Mouse (Mus musculus): Measurements from ENCODE around the gene Olfr750.

The Olfr750 gene

DNA sequence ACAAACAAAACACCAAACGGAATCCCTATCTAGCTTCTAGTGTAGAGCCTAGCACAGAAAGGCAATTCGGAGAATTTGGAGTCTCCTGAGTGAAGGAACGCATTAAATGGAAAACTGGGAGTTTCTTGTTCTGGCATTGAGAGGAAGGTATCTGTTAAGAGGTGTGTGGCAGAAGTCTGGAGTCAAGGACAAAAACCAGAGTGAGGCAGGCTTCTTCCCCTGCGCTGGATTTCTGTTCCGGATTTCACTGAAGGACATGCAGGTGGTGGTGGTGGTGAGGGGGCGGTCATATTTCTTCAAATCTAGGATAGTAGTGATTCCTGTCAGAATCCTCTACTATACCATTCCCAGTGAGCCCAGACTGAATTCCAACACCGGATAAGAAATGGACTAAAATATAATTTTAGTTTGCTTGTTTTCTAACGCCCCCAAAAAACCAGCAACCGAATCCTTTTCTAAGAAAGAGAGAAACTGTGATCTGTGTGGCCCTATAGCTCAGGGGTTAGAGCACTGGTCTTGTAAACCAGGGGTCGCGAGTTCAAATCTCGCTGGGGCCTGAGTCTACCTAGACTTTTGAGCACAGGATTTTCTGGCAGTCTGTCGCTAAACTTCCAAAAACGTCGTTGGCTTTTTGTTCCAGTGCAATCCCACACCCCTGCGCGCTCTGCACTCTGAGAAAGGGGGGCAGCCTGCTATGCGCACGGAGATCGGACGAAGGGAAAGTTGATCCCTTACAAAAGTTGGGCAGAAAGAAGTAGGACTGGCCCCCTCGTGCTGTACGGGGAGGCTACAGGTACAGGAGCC, 14.1 kb upstream of the Olfr750 start:
- DNase-seq (ENCODE audit: low spot score in 2 of 2) = peak; percentile 78 to 81

DNA sequence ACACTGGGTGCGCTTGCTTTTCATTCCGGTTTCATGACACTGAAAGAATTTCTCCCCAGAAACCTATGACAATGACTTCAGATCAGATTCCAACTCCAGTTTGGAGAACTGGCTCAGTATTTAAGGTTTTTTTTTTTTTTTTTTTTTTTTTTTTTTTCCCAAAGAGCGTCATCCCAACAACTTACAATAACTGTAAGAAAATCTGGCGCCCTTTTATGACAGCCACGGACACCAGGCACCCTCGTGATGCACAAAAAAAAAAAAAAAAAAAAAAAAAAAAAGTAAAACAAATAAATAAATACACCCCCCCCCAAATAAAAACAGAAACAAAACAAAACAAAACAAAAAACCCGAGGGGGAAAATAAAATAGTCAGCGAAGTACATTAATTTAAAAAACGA, 13.5 kb upstream of the Olfr750 start:
- no peak for DNase-seq (ENCODE audit: low spot score in 2 of 2)

DNA sequence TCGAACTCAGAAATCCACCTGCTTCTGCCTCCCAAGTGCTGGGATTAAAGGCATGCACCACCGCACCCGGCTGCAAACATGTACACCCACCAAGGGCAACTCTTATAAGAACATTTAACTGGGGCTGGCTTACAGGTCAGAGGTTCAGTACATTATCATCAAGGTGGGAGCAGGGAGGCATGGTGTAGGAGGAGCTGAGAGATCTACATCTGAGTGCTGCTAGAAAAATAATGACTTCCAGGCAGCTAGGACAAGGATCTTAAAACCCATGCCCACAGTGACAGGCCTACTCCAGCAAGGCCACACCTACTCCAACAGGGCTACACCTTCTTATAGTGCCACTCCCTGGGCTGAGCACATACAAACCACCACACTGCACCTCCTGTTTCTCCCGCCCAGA, 11.7 kb upstream of the Olfr750 start:
- DNase-seq (ENCODE audit: low spot score in 2 of 2) = no peak

- DNase-seq (ENCODE audit: low spot score in 2 of 2) = no peak
Observed at GRCm38 (mm10) chr14:51085086-51085485, 10.9 kb upstream of the Olfr750 start.

GRCm38 (mm10) chr14:51083805-51084204, 9.6 kb upstream of the Olfr750 start:
- DNase-seq (ENCODE audit: low spot score in 2 of 2) = no peak

DNA sequence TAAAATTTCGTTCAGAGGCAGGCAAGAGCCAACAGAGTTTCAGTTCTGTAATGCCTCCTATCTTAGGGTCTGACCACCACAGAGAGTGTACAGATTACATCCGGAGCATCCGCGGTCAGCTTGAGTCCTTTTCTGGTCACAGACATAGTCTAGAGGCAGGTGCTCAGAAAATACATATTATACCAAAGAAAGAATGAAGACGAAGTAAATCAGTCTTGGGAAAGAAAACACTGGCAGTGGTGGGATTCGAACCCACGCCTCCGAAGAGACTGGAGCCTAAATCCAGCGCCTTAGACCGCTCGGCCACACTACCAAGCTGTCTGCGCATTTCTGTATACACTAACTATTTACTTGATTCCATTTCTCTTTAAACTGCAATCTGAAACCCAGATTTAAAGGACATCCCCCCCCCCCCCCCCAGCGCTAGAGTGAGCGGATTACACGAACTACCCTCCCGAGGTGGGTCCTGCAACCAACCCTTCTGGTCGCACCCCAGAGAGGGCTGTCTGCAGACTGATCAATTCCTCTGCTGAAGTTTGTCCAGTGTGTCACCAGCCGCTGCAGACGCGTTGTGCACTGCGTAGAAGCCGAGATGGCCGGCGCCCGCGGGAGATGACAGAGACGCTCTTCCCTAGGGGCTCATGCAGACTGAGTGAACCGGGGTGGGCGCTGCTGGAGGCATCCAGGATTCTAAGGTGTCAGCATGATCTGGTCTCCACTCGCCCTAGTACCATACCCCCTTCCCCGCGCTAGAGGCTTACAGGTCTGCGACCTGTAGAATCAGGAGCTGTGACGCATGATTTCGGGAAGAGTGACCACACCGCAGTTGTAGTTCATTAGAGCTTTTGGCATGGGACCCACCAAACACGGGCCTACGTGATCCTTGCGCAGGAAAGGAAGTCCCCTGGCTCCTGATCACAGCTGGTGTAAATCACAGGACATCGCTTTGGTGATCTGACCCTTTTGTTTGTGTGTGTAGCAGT, 8.7 kb upstream of the Olfr750 start:
- peak; percentile 39 to 59 for DNase-seq (ENCODE audit: low spot score in 2 of 2)

GRCm38 (mm10) chr14:51081035-51081434, 6.8 kb upstream of the Olfr750 start:
- no peak for DNase-seq (ENCODE audit: low spot score in 2 of 2)

DNA sequence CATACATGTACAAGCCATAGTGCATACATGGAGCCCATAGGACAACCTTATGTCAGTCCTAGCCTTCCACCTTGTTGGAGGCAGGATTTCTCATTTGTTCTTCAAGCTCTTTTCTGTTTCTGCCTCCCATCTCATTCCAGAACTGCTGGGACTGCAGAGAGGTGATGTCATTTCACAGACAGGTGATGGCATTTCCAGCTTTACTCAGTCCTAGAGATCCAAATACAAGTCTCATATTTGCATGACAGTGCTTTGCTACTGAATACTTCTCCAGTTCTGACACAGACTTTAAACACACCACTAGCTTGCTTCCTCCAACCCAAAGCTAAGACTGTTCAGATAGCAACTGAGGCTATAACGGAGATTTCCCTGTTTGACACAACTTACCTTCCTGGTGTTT, 4.9 kb upstream of the Olfr750 start:
- DNase-seq (ENCODE audit: low spot score in 2 of 2) = no peak

DNA sequence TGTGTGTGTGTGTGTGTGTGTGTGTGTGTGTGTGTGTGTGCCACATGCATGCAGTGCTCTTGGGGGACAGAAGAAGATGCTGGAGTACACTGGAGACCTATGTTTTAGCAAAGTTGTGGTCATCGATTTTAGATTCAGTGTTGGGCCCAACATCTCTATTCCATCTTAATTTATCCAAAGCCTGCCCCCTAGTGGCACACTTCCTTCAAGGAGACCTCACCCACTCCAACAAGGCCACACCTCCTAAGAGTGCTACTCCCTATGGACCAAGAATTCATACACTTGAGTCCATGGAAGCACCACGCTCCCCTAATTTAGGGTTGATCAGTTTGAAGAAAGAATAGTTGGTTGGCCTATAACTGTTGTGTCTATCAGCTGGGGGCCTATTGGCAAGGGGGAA, 4.6 kb downstream of the Olfr750 start:
- no peak for DNase-seq (ENCODE audit: low spot score in 2 of 2)

- no peak for DNase-seq (ENCODE audit: low spot score in 2 of 2)
Observed at GRCm38 (mm10) chr14:51068956-51069355, 5.3 kb downstream of the Olfr750 start.

DNA sequence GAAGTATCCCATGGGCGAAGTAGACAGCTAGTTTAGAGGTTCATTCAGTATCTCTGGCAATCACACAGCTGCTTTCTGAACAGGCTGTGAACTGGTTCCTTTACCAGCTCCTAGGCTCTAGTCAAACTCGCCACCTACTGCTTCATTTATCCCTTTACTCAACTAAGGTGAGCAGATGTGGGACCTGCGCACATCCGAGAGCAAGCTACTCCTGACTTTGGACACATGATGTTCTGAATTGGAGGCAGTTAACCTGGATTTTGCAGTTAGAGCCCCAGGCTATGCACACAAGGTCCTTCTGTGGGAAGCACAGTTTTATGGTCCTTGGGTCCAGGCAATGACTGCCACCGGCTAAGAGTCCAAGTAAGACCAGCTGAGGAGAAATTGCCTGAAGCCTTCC, 13.5 kb downstream of the Olfr750 start:
- DNase-seq (ENCODE audit: low spot score in 2 of 2) = no peak

GRCm38 (mm10) chr14:51057401-51057831, 16.8 kb downstream of the Olfr750 start, which contains the start of gene Rnase12:
Gene Rnase12, minus strand, starts transcription at chr14:51057661.
- DNase-seq (ENCODE audit: low spot score in 2 of 2) = no peak

- DNase-seq (ENCODE audit: low spot score in 2 of 2) = no peak
Observed at GRCm38 (mm10) chr14:51054243-51055237, 19.7 kb downstream of the Olfr750 start.

DNA sequence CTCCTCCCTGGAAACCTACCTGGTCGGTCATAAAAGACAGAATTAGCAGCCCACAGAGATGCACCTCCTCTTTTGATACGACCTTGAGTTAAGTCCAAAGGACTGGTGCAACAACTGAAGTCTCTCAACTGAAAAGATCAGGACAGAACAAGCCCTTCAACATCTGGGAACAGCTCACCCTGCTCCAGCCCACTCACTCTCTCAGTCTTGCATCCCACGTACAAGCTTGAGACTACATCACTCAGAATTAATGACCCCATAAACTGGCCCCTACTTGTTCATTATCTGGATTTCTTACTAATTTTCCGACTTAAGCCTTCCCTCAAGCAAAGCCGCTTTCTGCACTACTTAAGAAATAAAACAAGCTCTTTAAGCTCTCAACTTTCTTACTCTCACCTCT, 21.1 kb downstream of the Olfr750 start:
- no peak for DNase-seq (ENCODE audit: low spot score in 2 of 2)

GRCm38 (mm10) chr14:51051941-51052340, 22.3 kb downstream of the Olfr750 start:
- no peak for DNase-seq (ENCODE audit: low spot score in 2 of 2)

DNA sequence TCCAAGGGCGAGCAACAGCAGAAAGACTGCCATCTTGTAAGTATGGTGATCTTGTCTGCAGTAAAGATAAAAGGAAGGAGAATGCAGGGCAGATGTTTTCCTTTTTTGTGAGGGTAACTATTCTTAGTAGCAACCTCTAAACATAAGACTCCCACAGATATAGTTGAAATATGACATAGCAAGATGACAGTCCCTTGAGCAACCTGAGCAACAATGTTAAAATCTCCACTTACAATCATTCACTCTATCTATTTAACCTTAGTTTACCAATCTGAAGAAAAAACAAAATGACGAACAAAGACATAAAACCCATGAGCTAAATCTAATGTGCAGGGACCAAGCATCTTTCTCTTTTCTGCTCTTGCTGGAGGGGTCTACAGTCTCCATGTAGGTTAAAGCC, 24.2 kb downstream of the Olfr750 start, which contains the start of gene Rnase11:
Gene Rnase11, minus strand, starts transcription at position 101 of the 400 bp plus-strand sequence.
- no peak for DNase-seq (ENCODE audit: low spot score in 2 of 2)

GRCm38 (mm10) chr14:51047846-51048245, 26.4 kb downstream of the Olfr750 start:
- DNase-seq (ENCODE audit: low spot score in 2 of 2) = no peak

DNA sequence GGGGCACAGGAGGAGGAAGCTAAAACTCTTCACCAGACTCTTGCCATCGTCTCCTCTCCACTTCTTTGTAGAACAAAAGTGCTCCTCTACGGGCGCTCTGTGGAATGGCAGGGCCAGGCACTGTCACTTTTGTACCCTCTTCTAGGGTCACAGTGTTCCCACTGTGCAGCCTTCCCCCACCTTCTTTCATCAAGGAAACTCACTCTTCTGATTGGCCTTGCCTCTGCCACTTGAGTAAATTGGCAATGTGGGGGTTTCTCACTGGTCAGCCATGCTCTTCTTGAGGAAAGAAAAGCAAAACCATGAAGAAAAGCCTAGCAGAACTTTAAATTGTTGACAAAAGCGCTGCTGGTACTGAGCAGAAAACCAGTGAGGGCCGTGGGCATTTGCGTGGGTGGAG, 32.5 kb downstream of the Olfr750 start, which contains the start of gene Rnase9:
Gene Rnase9, minus strand, starts transcription at position 101 of the 400 bp plus-strand sequence.
- DNase-seq (ENCODE audit: low spot score in 2 of 2) = no peak

GRCm38 (mm10) chr14:51036214-51036613, 38.0 kb downstream of the Olfr750 start:
- no peak for DNase-seq (ENCODE audit: low spot score in 2 of 2)

DNA sequence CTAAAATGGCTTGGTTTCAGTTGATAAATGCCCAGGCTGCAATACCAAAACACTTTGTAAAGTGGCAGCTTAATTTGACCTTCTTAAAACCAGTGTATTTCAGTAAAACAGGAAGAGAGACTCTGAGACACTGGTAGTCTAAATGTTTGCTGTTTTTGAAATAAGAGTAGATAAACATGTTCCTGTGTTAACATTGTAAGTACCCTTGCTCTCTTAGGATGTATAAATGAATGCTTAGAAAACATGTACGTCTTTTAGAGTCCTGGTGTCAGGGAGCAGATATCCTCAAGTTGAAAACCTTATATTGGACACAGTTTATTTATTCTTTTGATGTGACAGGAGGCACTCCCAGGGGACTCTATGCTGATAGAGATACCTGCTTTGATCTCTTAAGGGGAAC, 39.0 kb downstream of the Olfr750 start:
- no peak for DNase-seq (ENCODE audit: low spot score in 2 of 2)
